Mouse (Mus musculus) spleen, adult 2 months (tissue): ENCODE results near the gene Shroom2.

ENCODE experiments used
- CTCF ChIP-seq: fragments of 200-500 bp; IDR thresholded peaks from 2 replicates; pipeline ENCODE4 v1.5.1; 2011; ENCODE audit warnings: mild to moderate bottlenecking, inconsistent platforms; ENCODE audit not compliant: insufficient read depth, insufficient read length, insufficient replicate concordance; ENCODE audit errors: extremely low read depth
- POLR2A ChIP-seq: fragments of 200-500 bp; IDR thresholded peaks from 2 replicates; pipeline ENCODE4 v1.6.1; 2011; ENCODE audit warnings: low read depth, low read length, inconsistent platforms

GRCm38 (mm10) chrX:152743642-152744041 lies 25.6 kb downstream of the Shroom2 start:
- no peak for TF ChIP-seq CTCF
- no peak for TF ChIP-seq POLR2A
